Mouse (Mus musculus): ENCODE results near the gene Fuz.

- TF ChIP-seq CTCF (IDR thresholded peaks at IDR 0.05; ENCODE audit: low read depth) (no peak), EP300 (IDR thresholded peaks at IDR 0.05; ENCODE audit: low read depth) (no peak)
Observed at GRCm38 (mm10) chr7:44867010-44867702, 28.7 kb upstream of the Fuz start.

All from heart, postnatal 0 days (tissue).